Mouse (Mus musculus) liver, embryonic 14.5 days (tissue): Measurements from ENCODE around the gene Fignl1.

Experiments used
- CTCF ChIP-seq: IDR thresholded peaks from 2 replicates; pipeline ENCODE4 v1.5.1; 2016; ENCODE audit warnings: antibody characterized with exemption, low read depth, control low read depth
- EP300 ChIP-seq: IDR thresholded peaks from 2 replicates; pipeline ENCODE4 v1.6.1; 2016; ENCODE audit warnings: antibody characterized with exemption, low read depth

- TF ChIP-seq EP300 (peak; percentile 86), CTCF (peak; percentile 91)
Observed at GRCm38 (mm10) chr11:11742626-11743025, 66.1 kb downstream of the Fignl1 start.
